Mouse (Mus musculus): ENCODE measurements around the gene Tcf15.

The Tcf15 gene

DNA sequence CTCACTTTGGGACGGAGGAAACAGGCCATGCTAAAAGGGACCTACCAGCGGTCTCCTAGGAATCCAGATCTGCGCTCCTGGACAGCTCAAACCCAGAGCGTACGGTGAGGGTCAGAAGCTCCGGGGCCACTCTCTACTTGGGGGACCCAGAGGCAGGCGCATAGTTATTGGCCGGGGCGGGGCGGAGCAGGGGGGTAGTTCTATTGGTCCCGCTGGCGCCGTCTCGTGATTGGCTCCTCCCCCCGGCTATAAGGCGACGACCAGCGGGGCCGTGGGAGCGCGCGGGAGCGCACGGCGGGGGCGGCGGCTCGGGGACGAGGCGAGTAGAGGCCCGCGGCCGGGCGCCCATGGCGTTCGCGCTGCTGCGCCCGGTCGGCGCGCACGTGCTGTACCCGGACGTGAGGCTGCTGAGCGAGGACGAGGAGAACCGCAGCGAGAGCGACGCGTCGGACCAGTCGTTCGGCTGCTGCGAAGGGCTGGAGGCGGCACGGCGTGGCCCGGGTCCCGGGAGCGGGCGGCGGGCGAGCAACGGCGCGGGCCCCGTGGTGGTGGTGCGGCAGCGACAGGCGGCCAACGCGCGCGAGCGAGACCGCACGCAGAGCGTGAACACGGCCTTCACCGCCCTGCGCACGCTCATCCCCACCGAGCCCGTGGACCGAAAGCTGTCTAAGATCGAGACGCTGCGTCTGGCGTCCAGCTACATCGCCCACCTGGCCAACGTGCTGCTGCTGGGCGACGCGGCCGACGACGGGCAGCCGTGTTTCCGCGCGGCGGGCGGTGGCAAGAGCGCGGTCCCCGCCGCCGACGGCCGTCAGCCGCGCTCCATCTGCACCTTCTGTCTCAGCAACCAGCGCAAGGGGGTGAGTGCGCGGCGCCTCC lies at the start of gene Tcf15:
TSS of gene Tcf15 (plus strand) at position 283 of the 879 bp plus-strand sequence.
- no peak for DNase-seq (ENCODE audit: low spot score)

DNA sequence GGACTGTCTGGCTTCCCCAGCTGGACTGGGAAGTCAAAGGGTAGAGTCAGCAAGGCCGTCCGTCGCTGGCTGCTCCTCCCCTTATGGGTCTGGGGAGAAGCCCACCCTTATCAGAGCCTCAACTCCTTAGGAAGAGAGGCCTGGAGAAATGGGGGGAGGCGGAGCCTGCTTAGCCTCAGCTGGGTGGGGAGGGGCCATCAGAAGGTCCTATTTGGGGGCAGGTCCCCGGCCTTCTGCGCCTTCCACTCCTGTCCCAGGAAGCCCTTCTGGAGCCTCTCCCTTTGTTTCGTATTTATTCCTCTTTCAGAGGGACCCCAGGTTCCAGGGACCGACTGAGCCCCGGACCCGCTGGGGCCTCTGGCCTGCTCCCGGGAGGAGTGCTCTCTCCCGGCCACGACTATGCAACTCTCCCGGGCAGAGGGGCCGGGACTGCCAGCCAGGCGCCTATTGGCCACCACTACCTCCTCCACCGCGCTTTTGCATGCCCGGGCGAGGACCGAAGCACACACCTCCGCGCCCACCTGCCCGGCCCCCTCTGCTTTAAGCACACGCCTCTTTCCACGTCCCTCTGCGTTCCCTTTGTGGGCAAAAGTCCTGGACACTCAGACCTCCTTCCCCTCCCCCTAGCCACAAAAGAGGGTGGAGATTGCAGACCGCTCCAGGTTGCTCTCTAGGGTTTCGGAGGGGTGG lies 48.4 kb upstream of the Tcf15 start:
- no peak for DNase-seq (ENCODE audit: low spot score)

DNA sequence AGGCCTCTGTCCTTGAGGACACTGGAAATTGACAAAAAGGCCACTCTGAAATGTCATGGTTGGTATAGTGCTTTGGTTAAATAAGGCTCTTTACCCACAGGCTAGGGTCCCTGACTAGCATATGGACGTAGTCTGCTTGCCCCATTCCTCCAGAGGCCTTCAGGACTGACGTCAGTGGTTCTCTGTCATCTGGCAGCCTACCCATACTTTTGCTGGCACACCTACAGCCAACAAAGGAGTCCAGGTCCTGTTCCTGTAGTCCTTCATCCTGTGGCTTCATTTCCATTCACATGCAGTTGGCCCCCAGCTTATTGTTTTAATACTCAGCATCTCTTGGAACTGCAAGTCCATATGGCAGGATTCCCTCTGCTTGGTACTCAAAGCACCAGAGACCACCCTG lies 46.4 kb upstream of the Tcf15 start:
- no peak for DNase-seq (ENCODE audit: low spot score)

DNA sequence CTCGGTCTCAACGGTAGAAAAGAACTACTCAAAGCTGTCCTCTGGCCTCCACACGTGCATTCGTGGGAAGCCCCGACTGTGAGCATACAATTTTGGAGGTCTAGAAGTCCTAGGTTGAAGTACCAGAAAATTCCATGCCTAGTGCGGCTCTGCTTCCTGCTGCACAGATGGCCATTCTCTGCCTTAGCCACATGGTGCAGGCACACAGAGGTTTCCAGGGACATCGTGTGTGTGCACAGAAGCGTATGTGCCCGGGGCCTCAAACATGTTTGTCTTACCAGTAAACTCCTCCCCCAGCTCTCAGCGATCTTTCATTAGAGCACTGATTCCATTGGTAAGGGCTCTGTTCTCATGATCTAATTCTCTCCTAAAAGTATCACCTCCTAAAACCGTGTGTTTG lies 45.4 kb upstream of the Tcf15 start:
- DNase-seq (ENCODE audit: low spot score), result no peak

DNA sequence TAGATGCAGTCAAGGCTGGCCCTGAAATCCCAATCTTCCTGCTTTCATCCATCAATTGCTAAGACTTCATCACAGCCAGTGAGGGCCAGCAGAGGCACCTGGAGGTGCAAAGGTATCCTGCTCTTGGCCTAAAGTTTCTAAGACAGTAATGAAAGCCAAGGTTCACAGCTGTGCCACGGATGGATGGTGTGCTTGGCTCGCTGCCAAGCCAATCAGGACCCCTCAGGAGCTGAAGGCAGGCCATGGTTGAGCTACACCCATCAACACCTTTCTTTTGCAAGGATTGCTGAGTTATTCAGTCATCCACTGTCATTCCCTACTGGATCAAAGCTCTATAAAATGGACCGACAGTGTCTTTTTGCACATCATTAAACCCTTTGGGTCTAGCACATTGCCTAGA lies 43.8 kb upstream of the Tcf15 start:
- no peak for DNase-seq (ENCODE audit: low spot score)

DNA sequence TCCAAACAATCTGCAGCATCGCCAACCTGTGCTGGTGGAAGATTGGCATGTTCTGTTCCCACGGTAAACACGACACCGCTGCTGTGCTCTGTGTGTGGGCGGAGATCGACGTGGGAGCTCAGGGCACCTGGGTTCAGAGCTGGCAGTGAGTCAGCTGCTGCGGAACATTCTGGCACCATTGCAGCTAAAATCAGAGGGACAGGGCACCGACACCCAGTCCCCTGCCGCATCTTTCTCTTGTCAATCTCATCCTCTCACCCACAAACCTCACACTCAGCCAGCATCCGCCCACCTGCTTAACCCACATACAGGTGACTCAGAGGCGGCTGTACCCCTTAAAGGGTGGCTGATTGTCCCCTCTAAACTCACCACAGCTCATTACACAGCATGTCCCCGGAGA lies 41.6 kb upstream of the Tcf15 start:
- no peak for DNase-seq (ENCODE audit: low spot score)

DNA sequence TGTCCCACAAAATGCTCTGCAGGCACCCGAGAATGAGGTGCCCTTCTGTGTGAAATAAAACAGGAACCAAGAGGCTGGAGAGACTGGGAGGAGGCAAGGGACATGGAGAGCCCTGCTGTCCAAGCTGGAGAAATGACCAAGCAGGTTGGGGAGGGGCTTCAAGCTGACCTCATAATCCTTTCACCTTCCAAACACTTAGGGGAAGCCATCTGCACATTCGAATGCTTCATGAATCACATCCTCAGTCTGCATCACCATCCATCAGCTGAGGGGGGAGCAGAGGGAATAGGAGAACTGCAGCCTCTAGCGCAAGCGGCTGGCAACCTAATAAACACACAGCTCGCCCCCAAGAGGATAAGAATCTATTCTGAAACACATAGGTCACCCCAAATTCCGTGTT lies 41.0 kb upstream of the Tcf15 start:
- no peak for DNase-seq (ENCODE audit: low spot score)

DNA sequence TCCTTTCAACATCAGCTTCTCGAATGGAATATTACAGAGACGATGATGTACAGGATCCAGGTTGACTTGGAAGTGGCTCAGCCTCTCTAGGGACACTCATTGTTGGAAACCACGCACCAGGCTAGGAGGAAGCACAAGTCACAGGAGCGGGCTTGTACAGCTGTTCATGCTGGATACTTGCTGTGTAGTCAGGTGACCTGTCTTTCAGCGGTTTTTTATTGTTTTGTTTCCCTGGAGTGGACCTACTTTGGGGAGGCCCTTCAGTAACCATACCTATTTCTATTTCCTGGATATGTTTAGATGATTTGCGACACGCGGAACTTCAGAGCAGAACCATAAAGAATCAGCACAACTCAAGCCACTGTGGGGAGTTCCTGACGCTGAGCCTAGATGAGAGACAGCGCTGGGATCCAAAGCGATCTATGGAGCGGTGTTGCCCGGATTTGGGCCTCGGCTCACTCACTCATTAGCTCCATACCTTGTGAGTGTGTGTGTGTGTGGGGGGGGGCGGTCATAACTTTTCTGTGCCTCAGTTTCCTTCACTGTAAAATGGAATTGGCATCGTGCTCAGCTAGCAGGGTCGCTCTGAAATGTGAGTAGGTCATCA lies 38.5 kb upstream of the Tcf15 start:
- peak; percentile 25 for DNase-seq (ENCODE audit: low spot score)

DNA sequence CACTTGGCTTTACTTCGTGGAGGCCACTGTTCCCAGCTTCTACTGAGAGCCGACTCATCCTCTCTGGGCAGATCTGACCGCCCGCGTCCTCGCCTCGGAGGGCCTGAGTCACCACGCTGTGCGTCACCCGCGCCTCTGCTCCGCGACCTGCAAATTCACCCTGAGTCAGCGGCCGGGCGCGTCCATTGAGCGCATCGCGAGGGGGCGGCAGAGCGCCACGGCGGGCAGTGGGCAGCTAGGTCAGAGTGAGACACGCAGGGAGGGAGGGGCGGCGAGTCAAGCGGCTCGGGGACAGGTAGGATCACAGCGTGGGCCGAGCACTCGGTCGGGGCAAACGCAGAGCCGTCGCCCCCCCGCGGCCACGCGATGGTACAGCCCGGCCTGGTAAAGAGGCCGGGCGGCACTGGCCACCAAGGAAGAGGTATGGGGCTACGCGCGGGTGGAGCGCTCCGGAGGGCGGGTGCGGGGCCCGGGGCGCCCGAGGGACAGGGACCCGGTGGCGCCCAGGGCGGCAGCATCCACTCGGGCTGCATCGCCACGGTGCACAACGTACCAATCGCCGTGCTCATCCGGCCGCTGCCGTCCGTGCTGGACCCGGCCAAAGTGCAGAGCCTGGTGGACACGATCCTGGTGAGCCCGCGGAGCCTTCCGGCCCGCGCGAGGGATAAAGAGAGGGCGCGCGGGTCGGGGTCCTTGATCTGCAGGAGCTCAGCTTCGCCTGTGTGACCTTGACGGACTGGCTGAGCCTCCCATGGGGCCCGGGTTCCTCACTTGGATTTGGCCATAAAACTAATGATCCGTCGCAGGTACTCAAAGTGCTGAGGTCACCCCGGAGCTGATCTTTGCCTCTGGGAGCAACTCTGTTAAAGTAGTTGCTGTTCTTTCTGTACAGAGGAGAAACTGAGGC lies 37.8 kb upstream of the Tcf15 start, which contains the start of gene Srxn1:
TSS of gene Srxn1 (plus strand) at position 199 of the 907 bp plus-strand sequence.
- DNase-seq (ENCODE audit: low spot score), result peak; percentile 90

DNA sequence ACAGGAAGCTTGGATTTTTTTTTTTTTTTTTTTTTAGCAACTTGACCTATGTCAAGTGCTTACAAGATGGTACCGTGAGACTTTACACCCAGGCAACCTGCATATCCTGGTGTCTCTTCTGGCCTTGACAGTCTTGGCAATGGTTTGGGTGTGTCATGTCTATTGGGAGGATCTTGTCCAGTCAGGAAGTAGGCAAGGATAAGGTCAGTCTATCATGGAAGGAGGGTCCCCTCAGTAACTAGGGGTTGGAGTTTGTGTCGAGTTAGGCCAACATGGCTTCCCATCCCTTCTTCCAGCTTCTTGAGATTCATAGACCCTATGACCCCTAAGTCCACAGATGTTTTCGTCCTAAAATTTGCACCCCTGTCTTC lies 37.2 kb upstream of the Tcf15 start:
- DNase-seq (ENCODE audit: low spot score), result peak; percentile 37

DNA sequence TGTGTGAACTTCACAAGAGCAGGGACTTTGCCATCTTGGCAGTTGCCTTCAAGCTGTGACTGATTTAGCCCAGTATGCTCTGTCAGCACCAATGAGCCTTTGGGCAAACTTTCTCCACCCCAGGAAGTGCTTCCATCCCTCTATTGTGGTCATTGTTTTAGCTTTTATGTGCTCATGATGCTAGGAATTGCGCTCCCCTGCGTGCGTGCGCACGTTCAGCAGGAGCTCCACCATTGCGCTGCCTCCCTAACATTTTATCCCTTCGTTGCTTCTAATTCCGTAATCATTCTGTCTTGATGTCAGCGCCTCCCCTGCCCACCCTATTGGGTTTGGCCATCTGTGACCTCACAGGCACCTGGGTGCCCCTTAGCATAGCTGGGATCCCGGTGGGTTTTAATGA lies 36.8 kb upstream of the Tcf15 start:
- no peak for DNase-seq (ENCODE audit: low spot score)

DNA sequence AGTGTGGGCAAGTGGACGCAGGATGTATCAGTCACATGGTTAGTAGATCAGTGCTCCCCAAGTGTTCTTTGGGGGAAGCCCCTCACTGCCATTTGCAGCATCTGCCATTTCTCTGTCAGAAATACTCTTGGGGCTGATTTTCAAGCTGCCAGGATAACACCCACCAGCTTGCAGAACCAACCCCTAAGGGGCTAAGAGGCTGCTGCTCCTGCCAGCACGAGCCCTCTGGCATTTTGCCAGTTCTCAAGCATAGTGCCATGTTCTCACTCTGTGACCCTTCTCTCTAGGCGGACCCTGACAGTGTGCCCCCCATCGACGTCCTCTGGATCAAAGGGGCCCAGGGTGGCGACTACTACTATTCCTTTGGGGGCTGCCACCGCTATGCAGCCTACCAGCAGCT lies 34.7 kb upstream of the Tcf15 start:
- no peak for DNase-seq (ENCODE audit: low spot score)

DNA sequence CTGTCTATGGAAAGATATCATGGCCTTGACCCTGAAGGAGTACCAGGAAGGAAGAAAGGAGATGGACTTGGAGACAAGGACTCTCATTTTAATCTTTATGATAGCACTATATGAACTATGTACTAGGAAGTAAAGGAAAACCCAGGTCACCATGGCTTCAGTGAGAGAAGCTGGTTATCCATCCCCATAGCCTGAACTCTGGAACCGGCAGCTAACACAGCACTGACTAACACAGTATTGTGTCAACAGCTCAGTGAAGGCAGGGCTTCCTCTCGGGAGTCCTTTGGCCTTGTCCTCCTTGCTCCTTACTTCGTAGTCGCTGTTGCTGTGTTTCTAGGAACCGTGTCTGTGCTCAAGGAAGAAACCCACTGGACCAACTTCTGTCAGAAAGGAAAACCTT lies 34.0 kb upstream of the Tcf15 start:
- DNase-seq (ENCODE audit: low spot score), result no peak

DNA sequence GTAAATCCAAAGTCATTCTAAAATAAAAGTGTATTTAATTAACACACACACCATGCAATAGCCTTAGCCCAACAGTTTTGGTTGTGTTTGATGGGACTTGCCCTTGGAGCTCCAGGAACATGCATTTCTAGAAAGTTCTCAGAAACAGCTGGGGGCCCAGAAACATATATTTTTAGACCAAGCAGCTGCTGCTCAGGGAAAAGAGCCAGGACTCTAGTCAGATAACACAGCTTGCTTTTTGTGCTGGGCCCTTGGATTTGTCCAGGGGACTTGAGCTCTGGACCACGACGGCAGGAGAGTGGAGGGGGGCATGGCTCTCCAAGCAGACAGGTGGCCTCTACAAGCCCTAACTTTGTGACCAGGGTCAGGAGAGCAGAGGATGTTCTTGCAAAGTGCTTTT lies 32.0 kb upstream of the Tcf15 start:
- no peak for DNase-seq (ENCODE audit: low spot score)

DNA sequence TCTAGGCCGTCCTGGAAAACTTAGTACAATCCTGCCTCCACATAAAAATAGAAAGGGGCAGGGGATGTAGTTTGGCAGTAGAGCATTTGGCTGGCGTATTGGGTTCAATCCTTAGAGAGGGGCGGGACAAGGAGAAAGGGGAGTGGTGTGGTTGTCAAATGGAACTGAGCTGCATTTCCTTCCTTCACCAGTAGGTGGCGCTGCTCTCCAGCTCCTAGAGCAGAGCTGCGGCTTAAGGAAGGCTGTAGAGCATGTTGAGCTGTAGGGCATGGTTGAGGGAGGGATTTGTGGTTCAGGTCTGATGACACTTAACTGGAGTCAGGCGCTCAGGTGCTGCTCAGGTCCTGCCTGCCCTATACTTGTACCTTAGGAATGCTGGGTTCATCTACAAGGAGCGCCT lies 31.4 kb upstream of the Tcf15 start:
- peak; percentile 91 for DNase-seq (ENCODE audit: low spot score)

DNA sequence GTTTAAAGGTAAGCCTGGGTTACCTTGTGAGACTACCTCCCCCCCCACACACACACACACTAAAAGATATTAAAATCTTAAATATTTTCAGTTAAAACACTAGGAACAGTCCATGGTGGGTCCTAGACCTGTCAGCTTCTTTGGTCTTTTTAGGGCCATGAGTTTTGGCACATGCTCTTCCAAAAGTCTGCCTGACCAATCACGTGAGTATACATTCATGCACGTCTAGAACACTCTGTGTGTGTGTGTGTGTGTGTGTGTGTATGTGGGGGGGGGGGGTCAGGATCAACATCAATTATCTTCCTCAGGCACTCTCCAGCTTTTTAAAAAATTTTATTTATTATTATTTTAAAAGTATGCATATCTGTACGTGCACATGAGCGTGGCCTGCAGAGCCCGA lies 30.9 kb upstream of the Tcf15 start:
- no peak for DNase-seq (ENCODE audit: low spot score)

DNA sequence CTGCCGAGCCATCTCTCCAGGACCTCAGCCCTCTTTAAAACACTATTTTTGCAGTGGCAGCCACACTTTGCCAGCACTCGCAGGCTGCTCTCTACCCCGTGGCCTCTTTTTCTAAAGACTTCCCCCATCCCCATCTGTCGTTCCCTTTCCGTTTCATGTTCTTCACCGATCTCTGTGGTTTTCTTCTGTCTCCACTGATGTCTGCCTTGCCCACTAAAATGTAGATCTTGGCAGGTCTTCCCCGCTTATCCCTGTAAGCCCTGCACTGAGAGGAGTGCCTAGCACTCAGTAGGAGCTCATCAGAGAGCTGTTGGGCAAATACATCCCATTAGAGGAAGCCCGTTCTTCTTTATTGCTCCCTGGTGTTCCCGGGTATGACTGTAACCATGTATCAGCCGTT lies 30.4 kb upstream of the Tcf15 start:
- no peak for DNase-seq (ENCODE audit: low spot score)

DNA sequence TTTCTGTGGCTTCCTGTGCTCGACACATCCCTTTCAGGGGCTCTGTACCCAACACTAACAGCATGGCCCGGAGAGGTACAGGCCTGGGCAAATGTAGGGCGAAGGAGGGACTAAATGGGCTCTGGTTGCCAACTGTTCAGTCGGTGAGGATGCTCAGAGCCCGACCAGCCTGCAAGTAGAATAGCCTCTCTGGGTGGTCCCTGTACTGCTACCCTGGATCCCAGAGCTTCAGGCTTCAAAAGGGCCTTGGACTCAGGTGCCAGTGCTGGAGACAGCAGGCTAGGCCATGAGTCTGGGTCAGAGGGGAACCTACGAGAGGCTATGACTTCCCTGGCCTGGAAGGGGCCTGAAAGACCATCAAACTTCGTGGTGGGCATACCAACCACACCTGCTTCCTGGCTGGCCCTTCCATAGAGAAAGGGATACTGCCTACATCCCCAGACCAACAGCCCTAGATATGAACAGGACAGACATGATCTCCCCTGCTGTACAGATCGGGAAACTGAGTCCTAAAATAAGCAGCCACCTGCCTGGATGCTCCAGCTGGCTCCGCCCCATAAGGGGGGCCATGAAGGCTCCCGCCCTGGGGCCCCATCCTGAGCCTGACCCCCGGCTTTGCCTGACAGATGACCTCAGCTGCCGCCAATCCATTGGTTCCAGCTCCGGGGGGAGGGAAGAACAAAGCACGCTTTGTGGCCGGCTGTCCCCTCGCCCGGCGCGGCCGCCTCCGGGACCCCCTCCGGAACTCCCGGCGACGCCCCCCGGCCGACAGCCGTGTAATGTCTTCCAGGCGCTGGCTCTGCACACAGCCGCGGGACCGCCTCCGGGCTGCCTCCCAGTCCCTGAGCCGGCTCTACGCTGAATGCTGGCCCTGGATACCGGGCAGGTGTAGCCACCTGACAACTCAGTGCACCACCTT lies 29.0 kb upstream of the Tcf15 start:
- no peak for DNase-seq (ENCODE audit: low spot score)

DNA sequence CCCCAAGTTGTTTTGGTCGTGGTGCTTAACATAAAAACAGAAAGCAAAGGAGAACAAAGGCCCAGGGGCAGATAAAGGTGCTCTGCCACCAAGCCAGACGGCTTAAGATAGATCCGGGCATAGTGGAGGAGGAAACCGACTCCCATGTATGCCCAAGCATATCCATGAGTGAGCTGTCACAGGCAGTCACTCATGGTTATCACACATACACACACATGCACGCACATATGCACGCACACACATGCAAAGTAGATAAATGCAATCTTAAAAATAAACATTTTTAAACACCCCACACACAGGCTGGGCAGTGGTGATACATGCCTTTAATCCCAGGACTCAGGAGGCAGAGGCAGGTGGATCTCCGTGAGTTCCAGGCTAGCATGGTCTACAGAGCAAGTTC lies 25.7 kb upstream of the Tcf15 start:
- no peak for DNase-seq (ENCODE audit: low spot score)

DNA sequence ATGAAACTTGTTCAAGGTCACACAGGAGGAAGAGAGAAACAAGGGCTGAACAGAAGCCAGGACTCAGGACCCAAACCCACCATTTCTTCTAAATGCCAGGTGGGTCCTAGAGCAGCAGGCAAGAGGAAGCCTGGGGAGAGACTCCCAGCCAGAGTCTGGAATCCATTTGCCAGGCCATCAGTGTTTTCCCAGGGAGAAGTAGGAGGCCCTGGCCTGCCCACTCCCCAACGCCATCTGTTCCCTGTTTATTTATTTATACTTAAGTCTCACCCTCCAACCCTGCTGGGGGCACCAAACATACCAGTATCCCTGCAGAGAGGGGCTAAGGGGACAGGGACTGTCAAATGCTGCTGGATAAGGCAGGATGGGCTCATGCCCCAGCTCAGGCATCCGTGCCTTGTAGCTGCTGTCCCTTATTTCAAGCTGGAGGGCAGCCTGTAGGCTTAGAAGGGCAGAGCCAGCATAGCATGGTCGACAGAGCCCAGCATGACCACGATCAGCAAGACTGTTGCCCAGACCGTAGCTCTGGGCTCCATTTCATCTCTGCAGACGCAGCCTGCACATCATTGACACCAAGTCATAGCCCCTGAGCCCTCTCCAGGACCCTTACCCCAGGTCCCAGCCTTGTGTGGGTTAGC lies 24.0 kb upstream of the Tcf15 start:
- DNase-seq (ENCODE audit: low spot score), result no peak

DNA sequence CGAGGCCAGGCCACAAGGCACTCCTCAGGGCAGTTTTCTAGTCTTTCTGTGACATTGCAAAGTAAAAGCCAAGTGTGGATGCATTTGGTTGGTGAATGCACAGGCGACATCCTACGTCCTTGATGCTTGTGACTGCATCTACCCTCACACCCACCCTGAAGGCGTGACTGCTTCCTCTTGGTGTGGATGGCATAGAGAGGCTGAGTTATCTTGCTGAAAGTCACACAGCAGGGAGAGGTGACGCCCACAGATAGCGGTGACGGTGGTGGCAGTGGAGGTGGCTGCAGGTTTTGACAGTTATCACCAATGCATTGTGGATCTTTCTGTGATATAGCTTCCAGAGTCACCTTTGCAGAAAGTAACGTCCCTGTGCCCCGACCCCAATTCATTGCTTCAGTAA lies 20.5 kb upstream of the Tcf15 start:
- no peak for DNase-seq (ENCODE audit: low spot score)

Data from adipocyte (in vitro differentiated cells).